Mouse (Mus musculus): Measurements from ENCODE around the gene Trib3. TPM values are rescaled to one million over a fixed set of nuclear protein-coding genes. Genes with fewer than 3 reads are reported as not detected.

The Trib3 gene
- polyA plus RNA-seq, 1 experiment from 2014 or later: 5.0 TPM

GRCm38 (mm10) chr2:152344909-152345308 is 1.1 kb upstream of the Trib3 start:
- Histone ChIP-seq H3K9me3 (no peaks in the 10 kb centered on the region), H3K27me3 (no peaks in the 10 kb centered on the region), H3K9ac (no peak overlapping the region), H3K27ac (no peak overlapping the region), H3K36me3 (no peaks in the 10 kb centered on the region), H3K4me2 (peak overlapping the region; percentile 89; the same call in 1 of the 2 replicates), H3K4me3 (no peak overlapping the region), H3K4me1 (peaks cover 12% of the 10 kb centered on the region)
- 59% methylated on average over 5 of the region's 5 CpGs for WGBS
- no peak for ATAC-seq (ENCODE audit: borderline replicate concordance, extremely low read depth, low FRiP score, low TSS enrichment)

- no peak for ATAC-seq (ENCODE audit: borderline replicate concordance, extremely low read depth, low FRiP score, low TSS enrichment)
- WGBS: 10% methylated on average over 10 of the region's 10 CpGs
Observed at GRCm38 (mm10) chr2:152344361-152344760, 529 bp upstream of the Trib3 start.

GRCm38 (mm10) chr2:152339631-152340179 is 4.1 kb downstream of the Trib3 start:
- no peak overlapping the region for H3K4me2 ChIP-seq
- peaks cover 25% of the 10 kb centered on the region for H3K4me1 ChIP-seq
- H3K36me3 ChIP-seq: no peaks in the 10 kb centered on the region
- H3K9me3 ChIP-seq: no peaks in the 10 kb centered on the region
- H3K27me3 ChIP-seq: no peaks in the 10 kb centered on the region
- no peak overlapping the region for H3K4me3 ChIP-seq
- H3K27ac ChIP-seq: no peak overlapping the region
- ATAC-seq (ENCODE audit: borderline replicate concordance, extremely low read depth, low FRiP score, low TSS enrichment): no peak
- no peak overlapping the region for H3K9ac ChIP-seq
- WGBS: 85% methylated on average over 22 of the region's 22 CpGs

More at GRCm38 (mm10) chr2:152344361-152344760, 529 bp upstream of the Trib3 start:
- H3K27ac ChIP-seq: no peak overlapping the region
- H3K4me3 ChIP-seq: peak overlapping the region; percentile 50
- H3K9me3 ChIP-seq: no peaks in the 10 kb centered on the region
- no peaks in the 10 kb centered on the region for H3K27me3 ChIP-seq
- H3K4me1 ChIP-seq: peaks cover 11% of the 10 kb centered on the region
- peak overlapping the region; percentile 89 for H3K4me2 ChIP-seq
- peak overlapping the region; percentile 52; the same call in 1 of the 2 replicates for H3K9ac ChIP-seq
- H3K36me3 ChIP-seq: no peaks in the 10 kb centered on the region

- Histone ChIP-seq H3K9ac (no peak overlapping the region), H3K4me1 (peaks cover 18% of the 10 kb centered on the region), H3K36me3 (no peaks in the 10 kb centered on the region), H3K4me2 (no peak overlapping the region), H3K4me3 (no peak overlapping the region), H3K27me3 (no peaks in the 10 kb centered on the region), H3K27ac (0 out of 2 replicates have a peak overlapping the region, but pooled peaks have one; percentile 86), H3K9me3 (no peaks in the 10 kb centered on the region)
- no peak for ATAC-seq (ENCODE audit: borderline replicate concordance, extremely low read depth, low FRiP score, low TSS enrichment)
- WGBS: 75% methylated on average over 13 of the region's 13 CpGs
Observed at GRCm38 (mm10) chr2:152338319-152338718, 5.5 kb downstream of the Trib3 start.

- no peak for ATAC-seq (ENCODE audit: borderline replicate concordance, extremely low read depth, low FRiP score, low TSS enrichment)
- H3K4me2 ChIP-seq: no peak overlapping the region
- WGBS: 82% methylated on average over 11 of the region's 11 CpGs
- H3K9ac ChIP-seq: no peak overlapping the region
- H3K27ac ChIP-seq: peak overlapping the region; percentile 86
- H3K4me3 ChIP-seq: no peak overlapping the region
- no peaks in the 10 kb centered on the region for H3K9me3 ChIP-seq
- peaks cover 18% of the 10 kb centered on the region for H3K4me1 ChIP-seq
- no peaks in the 10 kb centered on the region for H3K36me3 ChIP-seq
- no peaks in the 10 kb centered on the region for H3K27me3 ChIP-seq
Observed at GRCm38 (mm10) chr2:152337591-152338212, 6.1 kb downstream of the Trib3 start.

GRCm38 (mm10) chr2:152336856-152337255 is 7.0 kb downstream of the Trib3 start:
- WGBS: 55% methylated on average over 1 of the region's 1 CpGs
- H3K36me3 ChIP-seq: no peaks in the 10 kb centered on the region
- no peaks in the 10 kb centered on the region for H3K9me3 ChIP-seq
- H3K4me1 ChIP-seq: peaks cover 18% of the 10 kb centered on the region
- no peaks in the 10 kb centered on the region for H3K27me3 ChIP-seq
- peak overlapping the region; percentile 86 for H3K27ac ChIP-seq
- no peak overlapping the region for H3K4me3 ChIP-seq
- H3K4me2 ChIP-seq: no peak overlapping the region
- H3K9ac ChIP-seq: no peak overlapping the region
- no peak for ATAC-seq (ENCODE audit: borderline replicate concordance, extremely low read depth, low FRiP score, low TSS enrichment)

- Histone ChIP-seq H3K9me3 (no peaks in the 10 kb centered on the region), H3K9ac (no peak overlapping the region), H3K4me3 (no peak overlapping the region), H3K27me3 (no peaks in the 10 kb centered on the region), H3K36me3 (no peaks in the 10 kb centered on the region), H3K4me2 (no peak overlapping the region), H3K4me1 (peaks cover 32% of the 10 kb centered on the region), H3K27ac (no peak overlapping the region)
- ATAC-seq (ENCODE audit: borderline replicate concordance, extremely low read depth, low FRiP score, low TSS enrichment): no peak
- WGBS: 40% methylated on average over 11 of the region's 11 CpGs
Observed at GRCm38 (mm10) chr2:152335289-152335820, 8.5 kb downstream of the Trib3 start.

- H3K27ac ChIP-seq: no peak overlapping the region
- ATAC-seq (ENCODE audit: borderline replicate concordance, extremely low read depth, low FRiP score, low TSS enrichment): no peak
- H3K4me2 ChIP-seq: no peak overlapping the region
- no peaks in the 10 kb centered on the region for H3K27me3 ChIP-seq
- H3K9me3 ChIP-seq: no peaks in the 10 kb centered on the region
- no peak overlapping the region for H3K4me3 ChIP-seq
- peaks cover 34% of the 10 kb centered on the region for H3K4me1 ChIP-seq
- WGBS: 65% methylated on average over 4 of the region's 4 CpGs
- H3K9ac ChIP-seq: no peak overlapping the region
- H3K36me3 ChIP-seq: 0 out of 2 replicates have a peak, but pooled peaks cover 7% of the 10 kb centered on the region
Observed at GRCm38 (mm10) chr2:152333345-152334006, 10.4 kb downstream of the Trib3 start.

GRCm38 (mm10) chr2:152332101-152332825 is 11.6 kb downstream of the Trib3 start, which contains the start of gene Rbck1:
Rbck1 (minus strand) TSS chr2:152332653.
- peak within 1 kb of the TSS; percentile 96 for H3K27ac ChIP-seq
- H3K4me2 ChIP-seq: peak within 1 kb of the TSS; percentile 86
- no peaks in the 10 kb centered on the region for H3K27me3 ChIP-seq
- H3K4me3 ChIP-seq: peak within 1 kb of the TSS; percentile 73
- H3K9ac ChIP-seq: peak within 1 kb of the TSS; percentile 75
- WGBS: under 1% methylated on average over 54 of the region's 54 CpGs
- 0 out of 2 replicates have a peak, but pooled peaks cover 7% of the 10 kb centered on the region for H3K36me3 ChIP-seq
- H3K9me3 ChIP-seq: no peaks in the 10 kb centered on the region
- peak; percentile 94 for ATAC-seq (ENCODE audit: borderline replicate concordance, extremely low read depth, low FRiP score, low TSS enrichment)
- peaks cover 34% of the 10 kb centered on the region for H3K4me1 ChIP-seq

GRCm38 (mm10) chr2:152330858-152331423 is 12.9 kb downstream of the Trib3 start:
- Histone ChIP-seq H3K36me3 (peaks cover 20% of the 10 kb centered on the region), H3K9ac (0 out of 2 replicates have a peak overlapping the region, but pooled peaks have one; percentile 75), H3K27me3 (no peaks in the 10 kb centered on the region), H3K27ac (no peak overlapping the region), H3K4me3 (peak overlapping the region; percentile 73), H3K9me3 (no peaks in the 10 kb centered on the region), H3K4me2 (peak overlapping the region; percentile 86), H3K4me1 (peaks cover 24% of the 10 kb centered on the region)
- 54% methylated on average over 7 of the region's 7 CpGs for WGBS
- no peak for ATAC-seq (ENCODE audit: borderline replicate concordance, extremely low read depth, low FRiP score, low TSS enrichment)

GRCm38 (mm10) chr2:152327980-152328379 is 15.9 kb downstream of the Trib3 start:
- Histone ChIP-seq H3K36me3 (peaks cover 45% of the 10 kb centered on the region), H3K4me1 (peaks cover 15% of the 10 kb centered on the region), H3K9me3 (no peaks in the 10 kb centered on the region), H3K27me3 (no peaks in the 10 kb centered on the region), H3K4me3 (no peak overlapping the region), H3K9ac (no peak overlapping the region), H3K4me2 (no peak overlapping the region), H3K27ac (no peak overlapping the region)
- no peak for ATAC-seq (ENCODE audit: borderline replicate concordance, extremely low read depth, low FRiP score, low TSS enrichment)
- WGBS: 62% methylated on average over 5 of the region's 5 CpGs
